Mouse (Mus musculus) limb, embryonic 11.5 days (tissue): Measurements from ENCODE around the gene Fry. TPM values are rescaled to one million over a fixed set of nuclear protein-coding genes. Genes with fewer than 3 reads are reported as not detected.

ENCODE experiments used
- ATAC-seq: fragments of 200-750 bp; cut with Nextera tagmentation; 2 replicates; pipeline ENCODE4 v1.8.0; 2017; ENCODE audit warnings: low read depth; ENCODE audit not compliant: insufficient number of reproducible peaks, low FRiP score, low TSS enrichment
- DNase-seq: peaks from one replicate; pipeline ENCODE4 v3.0.0-alpha.2; 2015; ENCODE audit warnings: low spot score
- H3K27ac ChIP-seq: fragments of 300-500 bp; sonication (generic); replicated peaks from 2 replicates; pipeline ENCODE4 v1.5.1; 2014; ENCODE audit warnings: low read depth, mild to moderate bottlenecking, low read length
- H3K27me3 ChIP-seq: fragments of 300-500 bp; sonication (generic); 2 replicates; pipeline ENCODE4 v1.6.1; 2014; ENCODE audit warnings: mild to moderate bottlenecking, low read length, mixed read lengths; ENCODE audit not compliant: control insufficient read depth, insufficient read depth
- H3K36me3 ChIP-seq: fragments of 300-500 bp; sonication (generic); 2 replicates; pipeline ENCODE4 v1.6.1; 2014; ENCODE audit warnings: mild to moderate bottlenecking, low read length, moderate library complexity, mixed read lengths; ENCODE audit not compliant: control insufficient read depth, insufficient read depth
- H3K4me1 ChIP-seq: fragments of 300-500 bp; sonication (generic); 2 replicates; pipeline ENCODE4 v1.6.1; 2014; ENCODE audit warnings: low read length, mixed read lengths; ENCODE audit not compliant: control insufficient read depth, insufficient read depth
- H3K4me2 ChIP-seq: fragments of 300-500 bp; sonication (generic); 2 replicates; pipeline ENCODE4 v1.6.1; 2014; ENCODE audit warnings: low read depth, mild to moderate bottlenecking, moderate library complexity; ENCODE audit not compliant: severe bottlenecking
- H3K4me3 ChIP-seq: fragments of 300-500 bp; sonication (generic); 2 replicates; pipeline ENCODE4 v1.5.1; 2014; ENCODE audit warnings: low read depth, low read length
- H3K9ac ChIP-seq: fragments of 300-500 bp; sonication (generic); 2 replicates; pipeline ENCODE4 v1.6.1; 2014; ENCODE audit warnings: mild to moderate bottlenecking, low read length
- H3K9me3 ChIP-seq: fragments of 300-500 bp; sonication (generic); 2 replicates; pipeline ENCODE4 v1.6.1; 2016; ENCODE audit warnings: low read length; ENCODE audit not compliant: control insufficient read depth
- WGBS: fragments of 180-500 bp; shearing (Covaris S2); extraction: QIAGEN DNeasy Blood & Tissue Kit; methylation state at CpG from one replicate; pipeline ENCODE4 v1.1.7; 2014; 5-methylcytosine and 5-hydroxymethylcytosine counted together
- polyA plus RNA-seq: library from polyadenylated mRNA; unstranded; fragments of >200 nt; fragmentation: Nextera tagmentation; extraction: Ambion mirVana; gene quantifications from 2 replicates; pipeline ENCODE4 v1.2.1, GENCODE M21; 2014

The Fry gene
- polyA plus RNA-seq, 1 experiment from 2014 or later: 5.2 TPM

GRCm38 (mm10) chr5:150374778-150375559 is 256.5 kb downstream of the Fry start:
- ATAC-seq (no peak), DNase-seq (no peak)
- no peaks in the 10 kb centered on the region for H3K27me3 ChIP-seq
- no peak overlapping the region for H3K27ac ChIP-seq
- H3K36me3 ChIP-seq: no peaks in the 10 kb centered on the region
- H3K4me1 ChIP-seq: no peaks in the 10 kb centered on the region
- no peak overlapping the region for H3K4me3 ChIP-seq
- H3K4me2 ChIP-seq: no peak overlapping the region
- WGBS: 68% methylated on average over 8 of the region's 8 CpGs
- no peaks in the 10 kb centered on the region for H3K9me3 ChIP-seq
- no peak overlapping the region for H3K9ac ChIP-seq

GRCm38 (mm10) chr5:150378586-150378985 is 260.1 kb downstream of the Fry start:
- no peak overlapping the region for H3K27ac ChIP-seq
- no peak for DNase-seq
- H3K4me1 ChIP-seq: no peaks in the 10 kb centered on the region
- no peak overlapping the region for H3K4me2 ChIP-seq
- H3K9me3 ChIP-seq: no peaks in the 10 kb centered on the region
- no peaks in the 10 kb centered on the region for H3K27me3 ChIP-seq
- H3K36me3 ChIP-seq: no peaks in the 10 kb centered on the region; the same call in 1 of the 2 replicates
- H3K4me3 ChIP-seq: no peak overlapping the region
- ATAC-seq: no peak
- WGBS: 88% methylated on average over 18 of the region's 18 CpGs
- H3K9ac ChIP-seq: no peak overlapping the region

DNA sequence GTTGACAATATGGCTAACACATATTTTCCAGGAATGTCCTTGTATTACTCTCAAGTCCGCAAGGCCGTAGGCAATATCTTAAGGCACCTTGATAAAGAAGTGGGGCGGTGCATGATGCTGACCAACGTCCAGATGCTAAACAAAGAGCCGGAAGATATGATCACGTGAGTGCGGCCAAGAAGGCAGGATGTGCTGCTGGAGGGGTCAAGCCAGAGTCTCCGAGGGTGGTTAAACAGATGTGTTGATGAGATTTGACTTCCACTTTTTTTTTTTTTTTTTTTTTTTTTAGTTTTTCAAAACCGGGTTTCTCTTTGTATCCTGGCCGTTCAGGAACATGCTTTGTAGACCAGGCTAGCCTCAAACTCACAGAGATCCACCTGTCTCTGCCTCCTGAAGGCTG is 262.3 kb downstream of the Fry start:
- Histone ChIP-seq H3K27me3 (no peaks in the 10 kb centered on the region), H3K9ac (no peak overlapping the region), H3K27ac (no peak overlapping the region), H3K9me3 (no peaks in the 10 kb centered on the region), H3K4me3 (no peak overlapping the region), H3K4me2 (no peak overlapping the region), H3K4me1 (no peaks in the 10 kb centered on the region), H3K36me3 (no peaks in the 10 kb centered on the region; the same call in 1 of the 2 replicates)
- DNase-seq (no peak), ATAC-seq (no peak)
- WGBS: 94% methylated on average over 10 of the region's 10 CpGs

DNA sequence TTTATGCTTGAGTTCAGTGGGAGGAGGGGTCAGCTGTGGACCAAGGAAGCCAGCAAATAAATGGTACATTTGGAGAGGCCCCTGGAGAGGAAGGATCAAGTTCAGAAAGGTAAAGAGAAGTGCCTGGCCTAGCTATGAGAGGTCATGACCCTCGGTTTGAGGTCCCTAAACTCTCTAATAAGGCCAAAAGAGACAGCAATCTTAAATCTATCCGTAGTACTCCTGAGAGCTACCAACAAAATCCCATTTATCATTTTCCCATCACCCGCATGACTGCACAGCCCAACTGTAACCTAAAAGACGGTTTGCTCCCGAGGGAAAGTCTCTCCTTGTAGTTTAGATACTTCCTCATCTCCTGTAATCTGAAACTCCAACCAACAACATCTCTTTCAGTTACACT is 264.0 kb downstream of the Fry start:
- no peak for ATAC-seq
- Histone ChIP-seq H3K27me3 (no peaks in the 10 kb centered on the region), H3K9me3 (no peaks in the 10 kb centered on the region), H3K27ac (no peak overlapping the region), H3K9ac (no peak overlapping the region), H3K4me2 (no peak overlapping the region), H3K4me1 (no peaks in the 10 kb centered on the region), H3K4me3 (no peak overlapping the region), H3K36me3 (no peaks in the 10 kb centered on the region; the same call in 1 of the 2 replicates)
- WGBS: 67% methylated on average over 5 of the region's 5 CpGs
- no peak for DNase-seq

GRCm38 (mm10) chr5:150384272-150385215 is 266.1 kb downstream of the Fry start:
- Histone ChIP-seq H3K4me2 (no peak overlapping the region), H3K36me3 (no peaks in the 10 kb centered on the region; the same call in 1 of the 2 replicates), H3K9me3 (no peaks in the 10 kb centered on the region), H3K27ac (no peak overlapping the region), H3K4me1 (no peaks in the 10 kb centered on the region), H3K27me3 (no peaks in the 10 kb centered on the region), H3K4me3 (no peak overlapping the region), H3K9ac (no peak overlapping the region)
- WGBS: 59% methylated on average over 17 of the region's 17 CpGs
- DNase-seq: no peak
- no peak for ATAC-seq

DNA sequence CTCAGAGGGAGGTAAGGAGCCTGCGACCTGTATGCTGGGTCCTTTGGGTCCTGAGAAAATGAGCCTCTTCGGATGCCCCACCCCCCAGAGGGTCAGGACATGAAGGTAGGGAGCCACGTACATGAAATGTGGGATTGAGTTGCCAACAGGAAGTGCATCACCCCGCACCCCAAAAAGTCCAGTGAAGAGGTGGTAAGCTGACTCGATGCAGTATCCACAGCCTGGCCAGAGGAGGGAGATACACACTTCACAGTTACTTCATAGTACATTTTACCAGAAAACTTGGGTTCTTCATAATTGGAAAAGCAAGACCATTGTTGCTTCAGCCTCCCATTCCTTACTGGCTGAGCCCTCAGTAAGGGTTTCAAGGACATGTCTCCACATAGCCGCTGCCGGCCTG is 266.8 kb downstream of the Fry start:
- no peak for DNase-seq
- H3K9me3 ChIP-seq: no peaks in the 10 kb centered on the region
- H3K4me1 ChIP-seq: no peaks in the 10 kb centered on the region
- ATAC-seq: no peak
- H3K9ac ChIP-seq: no peak overlapping the region
- no peaks in the 10 kb centered on the region; the same call in 1 of the 2 replicates for H3K36me3 ChIP-seq
- 86% methylated on average over 7 of the region's 7 CpGs for WGBS
- no peaks in the 10 kb centered on the region for H3K27me3 ChIP-seq
- no peak overlapping the region for H3K4me3 ChIP-seq
- H3K27ac ChIP-seq: no peak overlapping the region
- H3K4me2 ChIP-seq: no peak overlapping the region

- Histone ChIP-seq H3K9ac (no peak overlapping the region), H3K4me3 (no peak overlapping the region), H3K4me1 (no peaks in the 10 kb centered on the region), H3K27me3 (no peaks in the 10 kb centered on the region), H3K4me2 (no peak overlapping the region), H3K36me3 (no peaks in the 10 kb centered on the region), H3K27ac (no peak overlapping the region), H3K9me3 (no peaks in the 10 kb centered on the region)
- DNase-seq: no peak
- 88% methylated on average over 12 of the region's 12 CpGs for WGBS
- ATAC-seq: no peak
These were observed 270.2 kb downstream of the Fry start for GRCm38 (mm10) chr5:150388623-150389022.

GRCm38 (mm10) chr5:150389589-150390377 is 271.3 kb downstream of the Fry start:
- Histone ChIP-seq H3K9me3 (no peaks in the 10 kb centered on the region), H3K9ac (no peak overlapping the region), H3K36me3 (no peaks in the 10 kb centered on the region), H3K27me3 (no peaks in the 10 kb centered on the region), H3K27ac (no peak overlapping the region), H3K4me3 (no peak overlapping the region), H3K4me1 (no peaks in the 10 kb centered on the region), H3K4me2 (no peak overlapping the region)
- ATAC-seq (no peak), DNase-seq (no peak)
- 82% methylated on average over 10 of the region's 10 CpGs for WGBS
